Comparison of ENCODE assay signal across 26 mouse cellular contexts in the genomic region with DNA sequence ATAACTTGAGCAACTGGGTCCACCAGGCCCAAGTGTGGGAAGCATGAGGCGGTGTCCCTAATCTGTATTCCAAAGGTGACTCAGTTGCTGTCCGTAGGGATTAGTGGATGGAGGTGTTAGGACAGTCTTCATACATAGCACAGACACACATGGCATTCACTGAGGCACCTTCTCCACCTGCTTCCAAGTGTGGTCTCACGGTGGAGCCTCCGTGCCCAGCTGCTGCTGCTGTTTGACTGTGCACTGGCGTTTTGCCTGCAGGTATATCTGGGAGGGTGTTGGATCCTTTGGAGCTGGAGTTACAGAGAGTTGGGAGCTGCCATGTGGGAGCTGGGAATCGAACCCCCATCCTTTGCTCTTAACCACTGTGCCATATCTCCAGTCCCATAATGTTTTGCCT.
"Had no signal": no experiment of that assay in that cellular context is flagged by ENCODE, and none has a peak within 500 bp of the region (broad histone marks: within the 10 kb centered on the region; RNA-seq: fewer than 3 reads in every experiment).

No protein-coding gene starts in this region.

- H3K27ac ChIP-seq: gastrocnemius, adult 2 months; heart, embryonic 10.5 days; hindbrain, embryonic 10.5 days; hindbrain, embryonic 12.5 days; hindbrain, embryonic 14.5 days; intestine, embryonic 15.5 days; layer of hippocampus, adult 2 months; left cerebral cortex, adult 2 months; limb, embryonic 10.5 days; limb, embryonic 12.5 days; liver, embryonic 13.5 days had no signal

- H3K9me3 ChIP-seq: heart, embryonic 10.5 days; heart, embryonic 12.5 days; hindbrain, embryonic 10.5 days; hindbrain, embryonic 12.5 days; intestine, embryonic 15.5 days; limb, embryonic 10.5 days; limb, embryonic 12.5 days; liver, embryonic 13.5 days had no signal

- H3K4me2 ChIP-seq: heart, embryonic 12.5 days; hindbrain, embryonic 12.5 days; hindbrain, embryonic 14.5 days; intestine, embryonic 15.5 days; limb, embryonic 12.5 days; liver, embryonic 11.5 days; liver, embryonic 13.5 days had no signal

- ATAC-seq: hindbrain, embryonic 16.5 days; inflammation-experienced regulatory T-cells, adult 6 months; intestine, embryonic 15.5 days; intestine, postnatal 0 days had no signal

- H3K4me3 ChIP-seq: gastrocnemius, adult 2 months; heart, embryonic 10.5 days; heart, embryonic 12.5 days; hindbrain, embryonic 10.5 days; hindbrain, embryonic 12.5 days; intestine, embryonic 15.5 days; layer of hippocampus, adult 2 months; left cerebral cortex, adult 2 months; limb, embryonic 10.5 days; limb, embryonic 12.5 days; liver, embryonic 13.5 days had no signal

- H3K27me3 ChIP-seq: heart, embryonic 12.5 days; hindbrain, embryonic 12.5 days; intestine, embryonic 15.5 days; limb, embryonic 12.5 days; liver, embryonic 13.5 days had no signal

- H3K9ac ChIP-seq: heart, embryonic 12.5 days; hindbrain, embryonic 12.5 days; hindbrain, embryonic 14.5 days; intestine, embryonic 15.5 days; limb, embryonic 12.5 days; liver, embryonic 13.5 days had no signal

- DNase-seq: gastrocnemius, adult 2 months; gastrocnemius, postnatal 10 days; gastrocnemius, postnatal 25 days; heart, postnatal 10 days; heart, postnatal 4 days; kidney, adult 18-20 months; kidney, adult 8-10 months; kidney, postnatal 10 days; kidney, postnatal 25 days; kidney, postnatal 4 days; liver; liver, embryonic 13.5 days had no signal
